Mouse (Mus musculus): ENCODE results near the gene Deup1. TPM values are rescaled to one million over a fixed set of nuclear protein-coding genes. Genes with fewer than 3 reads are reported as not detected.
"Not testable (repeated sequence)": the region's sequence is repeated elsewhere in the genome, so short reads cannot be mapped to it uniquely, and the experiment has no call there.

Gene Deup1
- total and polyA plus RNA-seq, 3 experiments = 0.16 TPM; not detected in 2

- intact Hi-C loops (cut with DNase I) = no loop called here
- Histone ChIP-seq H3K4me3 (no peak overlapping the region), H3K36me3 (ENCODE audit: control insufficient read depth, insufficient read depth, low read length) (no peaks in the 10 kb centered on the region), H3K27ac (no peak overlapping the region), H3K9ac (ENCODE audit: low read depth, low read length) (no peak overlapping the region), H3K4me1 (ENCODE audit: control insufficient read depth, insufficient read depth, low read length) (no peaks in the 10 kb centered on the region), H3K79me2 (replicated peaks; ENCODE audit: control insufficient read depth, insufficient read depth, low read length) (no peaks in the 10 kb centered on the region), H3K27me3 (ENCODE audit: control insufficient read depth, insufficient read depth, low read length) (no peaks in the 10 kb centered on the region)
- WGBS = 88% methylated on average over 13 of the region's 13 CpGs
- TF ChIP-seq CTCF (IDR thresholded peaks at IDR 0.05) (no peak), POLR2A (IDR thresholded peaks at IDR 0.05; ENCODE audit: insufficient read depth, low read depth, low read length) (no peak)
- no peak for DNase-seq
Measured at GRCm38 (mm10) chr9:15574750-15575454, 52.8 kb downstream of the Deup1 start.

GRCm38 (mm10) chr9:15562353-15562752 lies 65.4 kb downstream of the Deup1 start:
- 88% methylated on average over 7 of the region's 7 CpGs for WGBS
- Histone ChIP-seq H3K36me3 (ENCODE audit: control insufficient read depth, insufficient read depth, low read length) (no peaks in the 10 kb centered on the region), H3K9ac (ENCODE audit: low read depth, low read length) (no peak overlapping the region), H3K27ac (no peak overlapping the region), H3K27me3 (ENCODE audit: control insufficient read depth, insufficient read depth, low read length) (no peaks in the 10 kb centered on the region), H3K79me2 (replicated peaks; ENCODE audit: control insufficient read depth, insufficient read depth, low read length) (no peaks in the 10 kb centered on the region), H3K4me1 (ENCODE audit: control insufficient read depth, insufficient read depth, low read length) (peaks cover 3% of the 10 kb centered on the region), H3K4me3 (no peak overlapping the region)
- TF ChIP-seq EP300 (IDR thresholded peaks at IDR 0.05; ENCODE audit: insufficient read depth, low read depth, low read length) (no peak), POLR2A (IDR thresholded peaks at IDR 0.05; ENCODE audit: insufficient read depth, low read depth, low read length) (no peak), CTCF (IDR thresholded peaks at IDR 0.05) (no peak)
- no peak for DNase-seq
- intact Hi-C loops (cut with DNase I) = no loop called here

DNA sequence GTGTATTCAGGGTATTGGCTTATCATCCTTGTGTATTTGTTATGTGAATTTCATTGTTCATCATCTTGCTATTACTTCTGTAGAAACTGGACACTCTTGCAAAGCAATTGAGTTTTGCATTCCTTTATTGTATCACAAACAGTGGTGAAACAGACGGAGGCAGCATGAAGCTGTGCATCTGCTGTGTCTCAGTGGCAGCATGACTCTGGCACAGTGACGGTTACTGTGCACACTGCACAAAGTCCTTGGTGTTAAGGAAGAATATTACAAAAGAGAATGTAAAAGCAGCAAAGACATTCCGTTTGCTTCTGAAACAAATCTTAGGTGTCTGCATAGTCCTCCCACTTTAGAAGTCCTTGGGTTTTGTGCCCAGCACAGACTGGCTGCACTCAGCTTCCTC lies 67.3 kb downstream of the Deup1 start:
- Histone ChIP-seq H3K27ac (no peak overlapping the region), H3K27me3 (ENCODE audit: control insufficient read depth, insufficient read depth, low read length) (no peaks in the 10 kb centered on the region), H3K36me3 (ENCODE audit: control insufficient read depth, insufficient read depth, low read length) (no peaks in the 10 kb centered on the region), H3K9ac (ENCODE audit: low read depth, low read length) (no peak overlapping the region), H3K79me2 (replicated peaks; ENCODE audit: control insufficient read depth, insufficient read depth, low read length) (no peaks in the 10 kb centered on the region), H3K4me1 (ENCODE audit: control insufficient read depth, insufficient read depth, low read length) (peaks cover 3% of the 10 kb centered on the region), H3K4me3 (no peak overlapping the region)
- intact Hi-C loops (cut with DNase I) = loop anchor here (2.0 kb wide), 1 partner anchor 68 kb away; the partner anchor contains the start of gene Smco4
- DNase-seq = no peak
- 84% methylated on average over 3 of the region's 3 CpGs for WGBS
- TF ChIP-seq POLR2A (IDR thresholded peaks at IDR 0.05; ENCODE audit: insufficient read depth, low read depth, low read length) = no peak

DNA sequence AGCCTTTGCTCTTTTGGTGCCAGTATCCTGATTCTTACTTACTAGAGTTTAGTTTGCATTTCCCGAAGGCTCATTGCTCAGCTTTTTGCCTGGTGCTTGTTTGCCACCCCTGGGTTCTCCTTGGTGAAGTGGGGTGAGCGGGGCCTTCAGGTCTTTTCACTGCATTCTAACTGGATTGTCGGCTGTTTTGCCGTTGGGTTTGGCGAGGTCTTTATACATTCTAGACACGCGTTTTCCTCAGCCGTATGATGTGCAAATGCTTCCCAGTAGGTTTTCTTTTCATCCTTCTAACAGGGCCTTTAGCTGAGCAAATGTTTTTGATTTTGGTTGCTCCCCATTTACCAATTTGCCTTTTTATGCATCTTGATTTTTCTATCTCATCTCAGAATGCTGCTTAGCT lies 74.4 kb downstream of the Deup1 start:
- no peaks in the 10 kb centered on the region for H3K79me2 ChIP-seq (replicated peaks; ENCODE audit: control insufficient read depth, insufficient read depth, low read length)
- H3K4me3 ChIP-seq = no peak overlapping the region
- no peaks in the 10 kb centered on the region for H3K4me1 ChIP-seq (ENCODE audit: control insufficient read depth, insufficient read depth, low read length)
- H3K9ac ChIP-seq (ENCODE audit: low read depth, low read length) = no peak overlapping the region
- H3K27me3 ChIP-seq (ENCODE audit: control insufficient read depth, insufficient read depth, low read length) = no peaks in the 10 kb centered on the region
- no peak for DNase-seq
- TF ChIP-seq CTCF (IDR thresholded peaks at IDR 0.05) (no peak), POLR2A (IDR thresholded peaks at IDR 0.05; ENCODE audit: insufficient read depth, low read depth, low read length) (no peak), EP300 (IDR thresholded peaks at IDR 0.05; ENCODE audit: insufficient read depth, low read depth, low read length) (no peak)
- no peaks in the 10 kb centered on the region for H3K36me3 ChIP-seq (ENCODE audit: control insufficient read depth, insufficient read depth, low read length)
- intact Hi-C loops (cut with DNase I) = no loop called here
- 92% methylated on average over 8 of the region's 8 CpGs for WGBS
- H3K27ac ChIP-seq = no peak overlapping the region

DNA sequence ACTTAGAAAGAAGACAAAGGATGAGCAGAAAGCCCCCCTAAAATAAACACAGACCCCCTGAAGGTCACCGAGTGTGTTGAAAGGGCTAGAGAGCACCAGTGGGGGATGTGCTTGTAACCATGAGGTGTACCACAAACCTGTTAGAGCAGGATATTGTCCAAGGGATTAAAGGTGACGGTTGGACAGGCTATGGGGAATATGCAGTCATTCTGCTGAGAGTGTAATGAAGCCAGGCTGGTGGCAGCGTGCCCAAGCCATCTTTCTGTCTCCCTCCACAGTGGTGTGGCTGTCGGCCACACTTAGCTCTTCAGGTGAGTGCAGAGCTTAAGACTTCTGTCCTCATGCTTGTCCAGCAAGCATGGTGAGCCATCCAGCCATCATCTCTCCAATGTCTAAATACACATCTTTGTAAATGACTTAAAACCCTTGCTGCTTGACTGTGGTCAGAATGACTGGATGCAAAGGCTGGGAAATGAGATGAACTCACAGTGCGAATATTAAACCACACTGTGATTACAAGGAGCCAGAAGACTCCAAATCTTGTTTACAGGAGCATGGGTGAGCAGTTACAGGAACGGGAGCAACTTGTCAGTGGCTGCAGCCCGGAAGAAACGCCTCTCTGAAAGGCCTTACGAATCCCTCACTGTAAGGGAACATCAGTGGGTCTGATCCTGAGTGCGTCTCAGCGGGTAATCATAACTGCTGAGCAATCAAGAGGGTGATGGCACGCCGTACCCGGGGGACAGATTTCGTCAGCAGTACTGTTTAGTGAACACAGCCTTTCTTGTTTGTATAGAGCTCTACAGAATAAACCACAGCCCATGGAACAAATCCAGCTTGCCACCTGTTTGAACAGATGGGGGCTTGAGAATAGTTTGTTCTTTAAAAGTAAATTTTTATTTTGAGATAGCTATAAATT lies 75.5 kb downstream of the Deup1 start:
- DNase-seq = no peak
- no peak overlapping the region for H3K4me3 ChIP-seq
- H3K4me1 ChIP-seq (ENCODE audit: control insufficient read depth, insufficient read depth, low read length) = no peaks in the 10 kb centered on the region
- 83% methylated on average over 15 of the region's 15 CpGs for WGBS
- no peaks in the 10 kb centered on the region for H3K27me3 ChIP-seq (ENCODE audit: control insufficient read depth, insufficient read depth, low read length)
- no peaks in the 10 kb centered on the region for H3K79me2 ChIP-seq (replicated peaks; ENCODE audit: control insufficient read depth, insufficient read depth, low read length)
- no peak overlapping the region for H3K27ac ChIP-seq
- no peak for TF ChIP-seq CTCF (IDR thresholded peaks at IDR 0.05)
- TF ChIP-seq POLR2A (IDR thresholded peaks at IDR 0.05; ENCODE audit: insufficient read depth, low read depth, low read length) = no peak
- no peak for TF ChIP-seq EP300 (IDR thresholded peaks at IDR 0.05; ENCODE audit: insufficient read depth, low read depth, low read length)
- intact Hi-C loops (cut with DNase I) = no loop called here
- no peaks in the 10 kb centered on the region for H3K36me3 ChIP-seq (ENCODE audit: control insufficient read depth, insufficient read depth, low read length)
- no peak overlapping the region for H3K9ac ChIP-seq (ENCODE audit: low read depth, low read length)

- DNase-seq; H3K36me3 ChIP-seq (ENCODE audit: control insufficient read depth, insufficient read depth, low read length); H3K4me3 ChIP-seq; H3K9ac ChIP-seq (ENCODE audit: low read depth, low read length); intact Hi-C loops (cut with DNase I); H3K4me1 ChIP-seq (ENCODE audit: control insufficient read depth, insufficient read depth, low read length); H3K79me2 ChIP-seq (replicated peaks; ENCODE audit: control insufficient read depth, insufficient read depth, low read length); H3K27me3 ChIP-seq (ENCODE audit: control insufficient read depth, insufficient read depth, low read length); H3K27ac ChIP-seq: not testable (repeated sequence)
- 91% methylated on average over 6 of the region's 6 CpGs for WGBS
Measured at GRCm38 (mm10) chr9:15551073-15551472, 76.7 kb downstream of the Deup1 start.

Data from heart, adult 2 months (tissue).